Mouse (Mus musculus) lung, adult 2 months (tissue): Measurements from ENCODE around the gene Sucnr1.

Experiments used
- CTCF ChIP-seq: fragments of 200-500 bp; IDR thresholded peaks from 2 replicates; pipeline ENCODE4 v1.5.1; 2011; ENCODE audit warnings: mild to moderate bottlenecking, low read length, control low read depth; ENCODE audit not compliant: insufficient read depth
- POLR2A ChIP-seq: fragments of 200-500 bp; IDR thresholded peaks from 2 replicates; pipeline ENCODE4 v1.6.1; 2011; ENCODE audit warnings: low read depth, mild to moderate bottlenecking, control low read depth, low read length, borderline replicate concordance; ENCODE audit errors: extremely low read depth

DNA sequence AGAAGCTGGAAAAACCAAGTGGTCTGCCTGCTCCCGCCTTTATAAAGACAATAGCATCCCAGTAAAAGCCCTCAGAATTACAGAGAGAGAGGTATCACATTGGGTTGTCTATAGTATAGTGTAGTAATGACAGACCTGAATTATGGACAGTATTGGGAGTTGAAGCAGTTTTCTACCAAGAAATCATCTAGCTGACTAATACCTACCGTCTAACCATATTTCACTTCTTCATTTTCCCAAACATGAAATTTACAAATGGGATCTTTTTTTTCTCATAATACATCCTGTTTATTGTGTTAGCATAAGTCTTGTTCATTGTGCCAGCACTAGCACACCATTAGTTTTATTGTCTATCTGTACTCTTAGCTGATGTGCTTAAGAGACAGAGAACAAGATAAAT, 44.9 kb downstream of the Sucnr1 start:
- TF ChIP-seq CTCF (no peak), POLR2A (no peak)
